Mouse (Mus musculus) forebrain, embryonic 11.5 days (tissue): Measurements from ENCODE around the gene Tmod4. TPM values are rescaled to one million over a fixed set of nuclear protein-coding genes. Genes with fewer than 3 reads are reported as not detected.
A peak's percentile ranks its signal among the peaks of the same experiment; 100 is the strongest.

Experiments used
- ATAC-seq: fragments of 200-750 bp; cut with Nextera tagmentation; replicated peaks from 2 replicates; pipeline ENCODE4 v1.8.0; 2017; ENCODE audit warnings: moderate TSS enrichment; ENCODE audit not compliant: low FRiP score
- DNase-seq: peaks from one replicate; pipeline ENCODE4 v3.0.0-alpha.2; 2017; ENCODE audit warnings: low spot score
- H3K27ac ChIP-seq: fragments of 300-500 bp; sonication (generic); 2 replicates; pipeline ENCODE4 v1.5.1; 2014; ENCODE audit warnings: low read depth, low read length
- H3K27me3 ChIP-seq: fragments of 300-500 bp; sonication (generic); 2 replicates; pipeline ENCODE4 v1.6.1; 2014; ENCODE audit warnings: mild to moderate bottlenecking, low read length, mixed read lengths; ENCODE audit not compliant: control insufficient read depth, insufficient read depth
- H3K36me3 ChIP-seq: fragments of 300-500 bp; sonication (generic); 2 replicates; pipeline ENCODE4 v1.6.1; 2014; ENCODE audit warnings: mild to moderate bottlenecking, low read length, moderate library complexity, mixed read lengths; ENCODE audit not compliant: control insufficient read depth, insufficient read depth
- H3K4me1 ChIP-seq: fragments of 300-500 bp; sonication (generic); replicated peaks from 2 replicates; pipeline ENCODE4 v1.6.1; 2014; ENCODE audit warnings: low read length, mixed read lengths; ENCODE audit not compliant: control insufficient read depth, insufficient read depth
- H3K4me2 ChIP-seq: fragments of 300-500 bp; sonication (generic); 2 replicates; pipeline ENCODE4 v1.6.1; 2014; ENCODE audit warnings: low read depth, mild to moderate bottlenecking, low read length, moderate library complexity, mixed read lengths; ENCODE audit not compliant: severe bottlenecking
- H3K4me3 ChIP-seq: fragments of 300-500 bp; sonication (generic); 2 replicates; pipeline ENCODE4 v1.5.1; 2014; ENCODE audit warnings: low read depth, low read length
- H3K9ac ChIP-seq: fragments of 300-500 bp; sonication (generic); 2 replicates; pipeline ENCODE4 v1.6.1; 2014; ENCODE audit warnings: low read length
- H3K9me3 ChIP-seq: fragments of 300-500 bp; sonication (generic); 2 replicates; pipeline ENCODE4 v1.6.1; 2016; ENCODE audit warnings: low read length, mixed read lengths; ENCODE audit not compliant: control insufficient read depth
- WGBS: fragments of 180-500 bp; shearing (Covaris S2); extraction: QIAGEN DNeasy Blood & Tissue Kit; methylation state at CpG from one replicate; pipeline ENCODE4 v1.1.7; 2014; 5-methylcytosine and 5-hydroxymethylcytosine counted together
- polyA plus RNA-seq: library from polyadenylated mRNA; unstranded; fragments of >200 nt; fragmentation: Nextera tagmentation; extraction: Ambion mirVana; gene quantifications from 2 replicates; pipeline ENCODE4 v1.2.1, GENCODE M21; 2014

The Tmod4 gene
- polyA plus RNA-seq, 1 experiment from 2014 or later = 0.75 TPM

DNA sequence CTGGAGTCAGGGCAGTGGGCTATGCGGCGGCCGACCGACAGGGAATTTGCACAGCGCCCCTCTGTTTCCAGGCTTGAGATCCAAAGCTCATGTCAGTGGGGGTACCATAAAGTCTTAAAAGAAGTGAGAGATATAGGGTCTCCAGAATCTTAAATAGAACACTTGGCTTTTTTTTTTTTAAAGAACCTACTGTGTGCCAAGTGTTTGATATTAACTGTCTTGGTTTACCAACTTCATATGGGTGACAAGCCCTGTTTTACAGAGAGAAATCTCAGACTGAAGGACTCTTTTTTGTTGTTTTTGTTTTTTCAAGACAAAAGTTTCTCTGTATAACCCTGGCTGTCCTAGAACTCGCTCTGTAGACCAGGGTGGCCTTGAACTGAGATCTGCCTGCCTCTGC is 16.5 kb downstream of the Tmod4 start:
- ATAC-seq = no peak
- no peaks in the 10 kb centered on the region for H3K36me3 ChIP-seq
- no peaks in the 10 kb centered on the region for H3K4me1 ChIP-seq
- no peak overlapping the region for H3K4me2 ChIP-seq
- no peak for DNase-seq
- H3K9ac ChIP-seq = no peak overlapping the region
- WGBS = 95% methylated on average over 6 of the region's 6 CpGs
- no peak overlapping the region for H3K4me3 ChIP-seq
- no peaks in the 10 kb centered on the region for H3K27me3 ChIP-seq
- H3K27ac ChIP-seq = no peak overlapping the region
- no peaks in the 10 kb centered on the region for H3K9me3 ChIP-seq

DNA sequence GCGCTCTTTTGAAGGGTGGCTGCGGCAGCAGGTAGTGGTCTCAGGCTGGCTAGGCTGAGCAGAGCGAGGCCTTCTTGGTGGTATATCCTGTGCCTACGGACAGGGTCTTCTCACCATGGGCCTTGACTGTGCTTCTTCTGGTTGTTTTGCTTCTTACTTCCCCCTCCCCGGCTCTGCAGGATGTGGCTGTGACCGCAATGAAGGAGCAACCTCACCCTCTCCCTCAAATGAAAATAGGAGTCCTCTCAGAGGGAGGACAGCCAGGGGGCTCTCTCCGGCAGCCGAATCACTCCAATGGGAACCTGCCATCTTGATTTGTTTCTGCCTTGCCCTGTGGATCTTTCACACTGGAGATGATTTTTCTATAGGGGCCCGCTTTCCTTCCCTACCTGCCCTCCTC is 17.2 kb downstream of the Tmod4 start:
- 94% methylated on average over 9 of the region's 9 CpGs for WGBS

DNA sequence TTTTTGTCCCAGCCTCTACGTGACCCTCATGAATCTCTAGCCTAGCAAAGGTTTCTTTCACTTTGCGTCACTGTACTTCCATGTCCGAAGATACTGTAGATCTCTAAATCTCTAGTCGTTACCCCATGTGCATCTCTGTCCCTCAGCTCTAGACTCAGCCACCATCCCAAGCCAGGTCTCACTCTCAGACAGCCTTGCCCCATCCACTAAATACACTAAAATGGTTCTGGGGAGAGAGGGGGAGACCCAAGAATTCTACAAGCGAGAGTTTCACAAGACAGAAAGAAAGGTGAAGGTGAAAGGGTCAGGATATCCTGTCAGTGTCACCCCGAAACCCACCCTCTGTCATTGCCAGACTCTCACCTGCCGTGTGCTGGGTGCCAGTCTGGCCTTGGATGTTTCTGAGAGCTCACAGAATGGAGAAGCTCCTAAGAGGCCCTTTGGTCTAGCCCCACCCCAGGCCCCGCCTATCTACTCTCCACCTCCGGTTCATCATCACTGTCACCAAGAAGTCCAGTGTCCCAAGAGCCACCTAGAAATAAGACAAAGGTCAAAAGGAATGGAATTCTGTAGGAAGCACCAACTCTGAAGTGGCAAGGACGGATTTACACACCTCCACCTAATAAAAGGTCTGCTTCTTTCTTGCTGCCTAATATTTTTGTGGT is 17.8 kb downstream of the Tmod4 start, which contains the start of gene Tnfaip8l2:
Gene Tnfaip8l2, minus strand, starts transcription at position 409 of the 665 bp plus-strand sequence.
- Histone ChIP-seq H3K4me1 (no peaks in the 10 kb centered on the region), H3K27ac (no peak within 1 kb of the TSS), H3K27me3 (no peaks in the 10 kb centered on the region), H3K4me2 (no peak within 1 kb of the TSS), H3K4me3 (no peak within 1 kb of the TSS), H3K9me3 (no peaks in the 10 kb centered on the region), H3K9ac (no peak within 1 kb of the TSS), H3K36me3 (no peaks in the 10 kb centered on the region)
- DNase-seq (no peak), ATAC-seq (no peak)
- WGBS = 85% methylated on average over 10 of the region's 10 CpGs

More for the DNA sequence above, 17.2 kb downstream of the Tmod4 start:
- H3K9ac ChIP-seq = no peak overlapping the region
- no peaks in the 10 kb centered on the region for H3K36me3 ChIP-seq
- no peak overlapping the region for H3K4me2 ChIP-seq
- DNase-seq = no peak
- no peak overlapping the region for H3K27ac ChIP-seq
- no peak for ATAC-seq
- no peaks in the 10 kb centered on the region for H3K9me3 ChIP-seq
- no peaks in the 10 kb centered on the region for H3K4me1 ChIP-seq
- H3K27me3 ChIP-seq = no peaks in the 10 kb centered on the region
- H3K4me3 ChIP-seq = no peak overlapping the region

DNA sequence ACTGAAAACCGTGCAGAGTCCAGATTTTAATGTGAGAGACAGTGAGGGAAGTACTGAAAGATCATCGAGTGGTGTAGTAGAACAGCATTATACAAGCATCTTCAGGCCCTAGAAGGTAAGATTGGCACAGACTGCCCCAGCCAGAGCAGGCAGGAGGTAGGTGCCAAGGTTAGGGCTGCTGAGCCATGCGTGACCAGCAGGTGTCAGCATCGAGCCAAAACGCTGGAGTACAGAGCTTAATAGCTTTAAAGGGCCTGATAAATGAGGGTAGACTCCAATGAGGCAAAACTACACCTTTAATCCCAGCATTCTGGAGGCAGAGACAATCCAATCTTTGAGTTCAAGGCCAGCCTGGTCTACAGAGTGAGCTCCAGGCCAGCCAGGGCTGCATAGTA is 18.3 kb downstream of the Tmod4 start:
- ATAC-seq (0 out of 2 replicates have a peak, but pooled peaks have one; percentile 21), DNase-seq (peak; percentile 89)
- Histone ChIP-seq H3K27ac (no peak overlapping the region), H3K27me3 (no peaks in the 10 kb centered on the region), H3K4me1 (no peaks in the 10 kb centered on the region), H3K36me3 (no peaks in the 10 kb centered on the region), H3K9me3 (no peaks in the 10 kb centered on the region), H3K9ac (no peak overlapping the region), H3K4me3 (no peak overlapping the region), H3K4me2 (no peak overlapping the region)
- 11% methylated on average over 5 of the region's 5 CpGs for WGBS

DNA sequence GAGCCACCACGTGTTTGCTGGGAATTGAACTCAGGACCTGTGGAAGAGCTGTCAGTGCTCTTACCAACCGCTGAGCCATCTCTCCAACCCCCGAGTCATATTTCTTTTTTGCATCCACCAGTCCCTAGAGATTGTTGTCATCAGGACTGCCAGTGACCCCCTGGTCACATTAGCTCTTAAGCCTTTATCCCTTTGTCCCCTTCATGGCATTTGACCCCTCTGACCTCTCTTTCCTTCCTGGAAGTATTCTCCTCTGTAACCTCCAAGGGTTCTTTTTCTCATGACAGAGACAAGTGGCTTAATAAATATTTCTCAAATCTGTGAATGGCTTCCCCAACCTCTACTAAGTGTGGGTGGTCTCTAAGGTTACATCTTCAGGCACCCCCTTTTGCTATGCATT is 23.6 kb downstream of the Tmod4 start:
- Histone ChIP-seq H3K36me3 (no peaks in the 10 kb centered on the region), H3K4me3 (no peak overlapping the region), H3K9me3 (no peaks in the 10 kb centered on the region), H3K27me3 (no peaks in the 10 kb centered on the region), H3K4me1 (no peaks in the 10 kb centered on the region), H3K4me2 (no peak overlapping the region), H3K9ac (no peak overlapping the region), H3K27ac (no peak overlapping the region)
- DNase-seq = no peak
- ATAC-seq = no peak
- WGBS = 59% methylated on average over 3 of the region's 3 CpGs

DNA sequence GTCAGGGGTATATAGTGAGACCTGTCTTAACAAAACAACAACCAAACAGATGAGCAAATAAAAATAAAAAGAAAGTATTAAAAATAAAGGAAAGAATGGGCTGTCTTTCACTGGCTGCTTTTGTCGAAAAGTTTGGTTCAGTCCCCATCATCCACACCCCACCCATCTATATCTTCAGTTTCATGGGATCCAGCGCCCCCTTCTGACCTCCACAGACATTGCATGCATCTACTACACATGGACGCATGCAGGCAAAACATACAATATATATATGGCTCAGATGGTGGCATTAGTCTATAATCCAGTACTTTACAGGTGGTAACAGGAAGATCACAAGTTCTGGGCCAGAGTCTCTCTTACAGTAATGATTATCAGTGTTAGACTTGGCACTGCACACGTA is 29.6 kb downstream of the Tmod4 start:
- 0 out of 2 replicates have a peak, but pooled peaks cover 1% of the 10 kb centered on the region for H3K27me3 ChIP-seq
- H3K4me1 ChIP-seq = no peaks in the 10 kb centered on the region
- ATAC-seq = no peak
- no peak overlapping the region for H3K4me3 ChIP-seq
- no peak overlapping the region for H3K9ac ChIP-seq
- WGBS = 49% methylated on average over 4 of the region's 4 CpGs
- H3K36me3 ChIP-seq = no peaks in the 10 kb centered on the region
- no peak overlapping the region for H3K27ac ChIP-seq
- H3K4me2 ChIP-seq = no peak overlapping the region
- no peaks in the 10 kb centered on the region for H3K9me3 ChIP-seq
- no peak for DNase-seq

DNA sequence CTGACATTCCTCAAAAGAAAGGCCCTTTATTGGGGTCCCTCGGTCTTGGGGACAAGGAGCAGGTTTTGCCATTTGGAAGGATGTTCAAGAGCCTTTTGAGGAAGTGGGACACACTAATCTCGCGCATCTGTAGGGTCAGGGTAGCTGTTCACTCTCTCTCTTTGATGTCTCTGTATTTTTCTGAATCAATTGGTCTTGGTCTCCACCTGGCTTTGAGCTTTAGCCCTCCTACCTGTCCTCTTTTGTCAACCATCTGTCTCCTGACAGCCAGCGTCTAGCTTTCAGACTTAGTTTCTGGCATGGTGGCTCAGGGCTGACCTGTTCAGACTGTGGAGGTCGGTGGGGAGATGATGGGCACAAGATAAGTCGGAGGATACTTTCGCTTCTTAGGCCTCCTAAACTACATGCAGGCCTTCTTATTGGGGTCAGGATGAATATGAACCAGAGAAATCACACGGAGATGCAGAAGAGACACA is 35.3 kb downstream of the Tmod4 start:
- no peak for DNase-seq
- H3K4me3 ChIP-seq = peak overlapping the region; percentile 73
- no peak overlapping the region for H3K27ac ChIP-seq
- H3K36me3 ChIP-seq = no peaks in the 10 kb centered on the region
- ATAC-seq = no peak
- 11% methylated on average over 8 of the region's 8 CpGs for WGBS
- H3K27me3 ChIP-seq = peaks cover 7% of the 10 kb centered on the region; the same call in 1 of the 2 replicates
- peak overlapping the region; percentile 89 for H3K4me2 ChIP-seq
- H3K9ac ChIP-seq = peak overlapping the region; percentile 28; the same call in 1 of the 2 replicates
- H3K9me3 ChIP-seq = no peaks in the 10 kb centered on the region
- peaks cover 10% of the 10 kb centered on the region for H3K4me1 ChIP-seq

DNA sequence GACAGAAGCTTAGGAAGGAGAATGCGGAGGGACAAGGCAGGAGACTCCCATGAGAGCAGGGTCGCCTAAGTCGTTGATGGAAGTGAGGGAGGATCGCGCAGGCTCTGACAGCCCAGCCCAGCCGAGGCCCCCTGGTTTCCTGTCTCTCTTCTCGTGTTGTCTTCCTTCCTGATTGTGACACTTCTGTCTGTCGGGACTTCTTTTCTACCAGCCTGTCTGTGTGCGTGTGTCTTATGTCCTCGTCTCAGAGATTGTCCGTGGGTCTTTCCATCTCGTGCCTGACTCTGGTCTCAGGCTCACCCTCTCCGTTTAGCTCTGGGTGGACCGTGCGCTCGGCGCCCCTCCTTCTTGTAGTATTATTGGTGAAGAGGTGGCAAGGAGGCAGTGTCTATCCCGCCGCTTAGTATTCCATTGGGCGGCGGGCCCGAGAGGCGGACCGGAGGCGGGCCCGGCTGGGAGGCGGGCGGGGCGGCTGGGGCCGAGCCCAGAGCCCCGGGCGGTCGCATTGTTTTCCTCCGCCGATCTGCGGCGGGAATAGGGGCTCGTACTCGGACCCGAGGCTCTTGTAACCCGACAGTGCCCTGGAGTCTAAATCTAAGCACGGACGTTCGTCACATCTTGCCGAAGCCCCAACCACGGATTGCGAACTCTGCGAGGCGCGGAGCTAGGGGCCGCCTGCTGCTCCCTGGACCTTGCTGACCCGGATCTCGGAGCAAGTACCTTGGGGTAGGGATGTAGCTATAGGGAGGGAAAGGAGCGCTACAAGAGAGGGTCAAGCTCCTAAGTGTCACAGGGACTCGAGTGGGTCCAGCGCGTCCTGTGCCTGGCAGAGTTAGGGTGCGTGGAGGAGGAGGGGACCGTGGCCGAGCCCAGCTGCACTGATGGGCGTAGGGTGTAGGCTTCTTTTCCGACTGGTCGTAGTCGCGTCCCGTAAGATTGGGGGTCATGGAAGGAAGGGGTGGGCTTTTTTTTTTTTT is 36.0 kb downstream of the Tmod4 start, which contains the start of gene Sema6c:
Gene Sema6c, plus strand, starts transcription at position 471 of the 977 bp plus-strand sequence.
- Histone ChIP-seq H3K36me3 (no peaks in the 10 kb centered on the region), H3K4me1 (peaks cover 10% of the 10 kb centered on the region), H3K27ac (0 out of 2 replicates have a peak within 1 kb of the TSS, but pooled peaks have one; percentile 8), H3K4me2 (peak within 1 kb of the TSS; percentile 89), H3K27me3 (peaks cover 7% of the 10 kb centered on the region; the same call in 1 of the 2 replicates), H3K4me3 (peak within 1 kb of the TSS; percentile 73), H3K9me3 (no peaks in the 10 kb centered on the region), H3K9ac (peak within 1 kb of the TSS; percentile 84)
- under 1% methylated on average over 66 of the region's 66 CpGs for WGBS
- ATAC-seq (peak; percentile 96), DNase-seq (peak; percentile 93)
